In genomic region chr4:156067256-156067949, GRCm38 (mm10) we compare ENCODE assay signal across 16 mouse cellular contexts. TPM values are rescaled to one million over a fixed set of nuclear protein-coding genes. Genes with fewer than 3 reads are reported as not detected.
DNase-seq lines count a peak whose midpoint lies in the region; ATAC-seq and TF ChIP-seq lines count a peak whose summit lies in the region.
"Had no signal": no experiment of that assay in that cellular context is flagged by ENCODE, and none has a peak within 500 bp of the region (broad histone marks: within the 10 kb centered on the region; RNA-seq: fewer than 3 reads in every experiment).

No protein-coding gene starts in this region.

- H3K4me1 ChIP-seq in G1E (ENCODE audit: insufficient read depth, low read depth, low read length), result no peaks in the 10 kb centered on the region
- H3K4me1 ChIP-seq in stomach, embryonic 16.5 days (ENCODE audit: control insufficient read depth, insufficient read depth, low read length), result peaks cover 11% of the 10 kb centered on the region
- H3K4me1 ChIP-seq in embryonic facial prominence, embryonic 10.5 days, result peaks cover 26% of the 10 kb centered on the region

- no peak for TF ChIP-seq CTCF in G1E (IDR thresholded peaks at IDR 0.05; ENCODE audit: low read depth, low read length)

- WGBS in stomach, embryonic 16.5 days, result 53% methylated on average over 5 of the region's 5 CpGs
- 74% methylated on average over 5 of the region's 5 CpGs for WGBS in embryonic facial prominence, embryonic 10.5 days

- H3K4me3 ChIP-seq in G1E (ENCODE audit: low read depth, low read length), result no peak overlapping the region
- H3K4me3 ChIP-seq in stomach, embryonic 16.5 days (replicated peaks; ENCODE audit: low read length), result no peak overlapping the region
- no peak overlapping the region for H3K4me3 ChIP-seq in embryonic facial prominence, embryonic 10.5 days
- H3K4me3 ChIP-seq: liver, embryonic 12.5 days; neural tube, embryonic 13.5 days had no signal

- no peak overlapping the region for H3K4me2 ChIP-seq in stomach, embryonic 16.5 days (ENCODE audit: low read depth, low read length)
- H3K4me2 ChIP-seq: liver, embryonic 12.5 days; neural tube, embryonic 13.5 days had no signal

- peak; percentile 39 to 48 for DNase-seq in spleen, postnatal 36 days (ENCODE audit: low spot score in 2 of 2)
- DNase-seq in spleen, postnatal 4 days (ENCODE audit: low spot score in 2 of 2), result no peak
- peak; percentile 8 for DNase-seq in G1E (ENCODE audit: low spot score)
- no peak for DNase-seq in embryonic facial prominence, embryonic 10.5 days (ENCODE audit: low spot score)
- DNase-seq in kidney, postnatal 36 days, result no peak
- DNase-seq in testis, postnatal 14 days (ENCODE audit: low spot score), result no peak
- DNase-seq: cerebellum, postnatal 10 days; kidney, postnatal 25 days had no signal

- peak overlapping the region; percentile 44 for H3K27ac ChIP-seq in stomach, embryonic 16.5 days (ENCODE audit: low read length)
- no peak overlapping the region for H3K27ac ChIP-seq in embryonic facial prominence, embryonic 10.5 days (replicated peaks)
- H3K27ac ChIP-seq: liver, embryonic 12.5 days; neural tube, embryonic 13.5 days had no signal

- no peaks in the 10 kb centered on the region for H3K9me3 ChIP-seq in G1E (replicated peaks)
- H3K9me3 ChIP-seq in stomach, embryonic 16.5 days (replicated peaks; ENCODE audit: control insufficient read depth, low read length), result no peaks in the 10 kb centered on the region
- no peaks in the 10 kb centered on the region for H3K9me3 ChIP-seq in embryonic facial prominence, embryonic 10.5 days
- H3K9me3 ChIP-seq: liver, embryonic 12.5 days; neural tube, embryonic 13.5 days had no signal

- H3K36me3 ChIP-seq in G1E (replicated peaks), result no peaks in the 10 kb centered on the region
- H3K36me3 ChIP-seq in stomach, embryonic 16.5 days (ENCODE audit: control insufficient read depth, insufficient read depth, low read length), result no peaks in the 10 kb centered on the region
- H3K36me3 ChIP-seq in embryonic facial prominence, embryonic 10.5 days (replicated peaks), result no peaks in the 10 kb centered on the region
- H3K36me3 ChIP-seq: liver, embryonic 12.5 days; neural tube, embryonic 13.5 days had no signal

- no peak overlapping the region for H3K9ac ChIP-seq in stomach, embryonic 16.5 days (ENCODE audit: low read length)
- H3K9ac ChIP-seq: liver, embryonic 12.5 days; neural tube, embryonic 13.5 days had no signal

- ATAC-seq in G1E (ENCODE audit: extremely low read depth, insufficient number of reproducible peaks, low FRiP score, poor library complexity, severe bottlenecking), result no peak; the same call in 1 of the 2 replicates
- ATAC-seq in inflammation-experienced regulatory T-cells, adult 6 months, result peak; percentile 89
- ATAC-seq in stomach, embryonic 16.5 days (ENCODE audit: insufficient read depth, low FRiP score), result peak; percentile 35; the same call in 1 of the 2 replicates
- ATAC-seq: liver, embryonic 12.5 days had no signal

- H3K27me3 ChIP-seq in G1E (ENCODE audit: insufficient read depth, low read length), result peaks cover 4% of the 10 kb centered on the region; the same call in 1 of the 2 replicates
- no peaks in the 10 kb centered on the region for H3K27me3 ChIP-seq in stomach, embryonic 16.5 days (ENCODE audit: control insufficient read depth, insufficient read depth, low read length)
- H3K27me3 ChIP-seq in embryonic facial prominence, embryonic 10.5 days (replicated peaks; ENCODE audit: low read depth, poor library complexity, severe bottlenecking), result no peaks in the 10 kb centered on the region
- H3K27me3 ChIP-seq: liver, embryonic 12.5 days; neural tube, embryonic 13.5 days had no signal

RNA-seq across cellular contexts. Expression of gene Ttll10, which starts 8.2 kb away (rescaled TPM):
- total RNA-seq in G1E (2014; fragmentation: Nextera tagmentation) (1.5 TPM in 1 of 2 replicates, not detected in the other), G1E (2017) (0.12 TPM in 1 of 2 replicates, not detected in the other)
- polyA plus RNA-seq in G1E (2012), result not detected in 2 replicates
- 1 to 10 TPM in 1 of 3 experiments, under 1 TPM in 2; 0.26 to 1.1 (median 0.55) TPM for polyA plus RNA-seq in inflammation-experienced regulatory T-cells, adult 6 months (2017; shearing (Covaris generic))
- polyA plus RNA-seq in stomach, embryonic 16.5 days (2015; fragmentation: Nextera tagmentation; extraction: Ambion mirVana), result 4.6 and 5.0 TPM in 2 replicates
- polyA plus RNA-seq in embryonic facial prominence, embryonic 10.5 days (2016; fragmentation: Nextera tagmentation; extraction: Ambion mirVana), result 0.69 and 0.95 TPM in 2 replicates
- total RNA-seq: left cerebral cortex, postnatal 10 days had no signal
- polyA plus RNA-seq: hindbrain, embryonic 11.5 days; neural tube, embryonic 13.5 days had no signal

RNA-seq across cellular contexts. Expression of gene Tnfrsf18, which starts 41.4 kb away (rescaled TPM):
- total RNA-seq in G1E (2014; fragmentation: Nextera tagmentation), result not detected in 2 replicates
- 0.22 TPM in 1 of 2 replicates, not detected in the other for total RNA-seq in G1E (2017)
- polyA plus RNA-seq in G1E (2012), result not detected in 2 replicates
- polyA plus RNA-seq in inflammation-experienced regulatory T-cells, adult 6 months (2017; shearing (Covaris generic)), result 100 to 1,000 TPM; 603 to 779 (median 637) TPM
- 2.4 and 3.1 TPM in 2 replicates for polyA plus RNA-seq in stomach, embryonic 16.5 days (2015; fragmentation: Nextera tagmentation; extraction: Ambion mirVana)
- polyA plus RNA-seq in embryonic facial prominence, embryonic 10.5 days (2016; fragmentation: Nextera tagmentation; extraction: Ambion mirVana), result 1.2 and 1.4 TPM in 2 replicates
- total RNA-seq: left cerebral cortex, postnatal 10 days had no signal
- polyA plus RNA-seq: testis, adult 2 months had no signal

RNA-seq across cellular contexts. Expression of gene 9430015G10Rik, which starts 42.4 kb away (rescaled TPM):
- total RNA-seq in G1E (2014; fragmentation: Nextera tagmentation) (67.9 and 74.6 TPM in 2 replicates), G1E (2017) (43.6 and 52.0 TPM in 2 replicates)
- polyA plus RNA-seq in G1E (2012), result 10.4 and 13.5 TPM in 2 replicates
- 10 to 100 TPM in 2 of 3 experiments, 1 to 10 TPM in 1; 8.6 to 32.7 (median 20.0) TPM for polyA plus RNA-seq in inflammation-experienced regulatory T-cells, adult 6 months (2017; shearing (Covaris generic))
- polyA plus RNA-seq in stomach, embryonic 16.5 days (2015; fragmentation: Nextera tagmentation; extraction: Ambion mirVana), result 26.8 and 32.3 TPM in 2 replicates
- 73.9 and 76.9 TPM in 2 replicates for polyA plus RNA-seq in embryonic facial prominence, embryonic 10.5 days (2016; fragmentation: Nextera tagmentation; extraction: Ambion mirVana)

RNA-seq across cellular contexts. Expression of gene Tnfrsf4, which starts 53.8 kb away (rescaled TPM):
- total RNA-seq in G1E (2014; fragmentation: Nextera tagmentation), result 2.3 and 2.5 TPM in 2 replicates
- 1.2 and 3.1 TPM in 2 replicates for total RNA-seq in G1E (2017)
- 0.58 and 1.1 TPM in 2 replicates for polyA plus RNA-seq in G1E (2012)
- polyA plus RNA-seq in inflammation-experienced regulatory T-cells, adult 6 months (2017; shearing (Covaris generic)), result 100 to 1,000 TPM; 682 to 810 (median 720) TPM
- 0.30 and 0.87 TPM in 2 replicates for polyA plus RNA-seq in stomach, embryonic 16.5 days (2015; fragmentation: Nextera tagmentation; extraction: Ambion mirVana)
- 1.1 and 1.4 TPM in 2 replicates for polyA plus RNA-seq in embryonic facial prominence, embryonic 10.5 days (2016; fragmentation: Nextera tagmentation; extraction: Ambion mirVana)
- total RNA-seq: heart, adult 8-10 months had no signal

Comparison
In these comparisons a context has a peak if more than half of its experiments do, and no peak if none do; other contexts are left out.
1. DNase-seq: peak in spleen, postnatal 36 days (2 of 2) and G1E (single experiment); none in spleen, postnatal 4 days (0 of 2), embryonic facial prominence, embryonic 10.5 days (single experiment), kidney, postnatal 36 days (0 of 2) and testis, postnatal 14 days (single experiment).
2. RNA of gene Tnfrsf18, which starts 41.4 kb away (polyA plus RNA-seq): 603 to 779 TPM in inflammation-experienced regulatory T-cells, adult 6 months; 2.4 to 3.1 TPM in stomach, embryonic 16.5 days, 1.2 to 1.4 TPM in embryonic facial prominence, embryonic 10.5 days and not detected in G1E; every median in the first group is over 100 times any median in the second.